Mouse (Mus musculus): Measurements from ENCODE around the gene Ddit4. TPM values are rescaled to one million over a fixed set of nuclear protein-coding genes. Genes with fewer than 3 reads are reported as not detected.
A peak's percentile ranks its signal among the peaks of the same experiment; 100 is the strongest.

Ddit4 gene
- polyA plus RNA-seq, 1 experiment from 2014 or later: 24.0 TPM

GRCm38 (mm10) chr10:59974191-59974664 is 22.6 kb upstream of the Ddit4 start:
- H3K9me3 ChIP-seq (replicated peaks; ENCODE audit: low read length): no peaks in the 10 kb centered on the region
- no peaks in the 10 kb centered on the region for H3K36me3 ChIP-seq (ENCODE audit: insufficient read depth, low read length)
- no peaks in the 10 kb centered on the region for H3K27me3 ChIP-seq (ENCODE audit: insufficient read depth, low read length)
- TF ChIP-seq CTCF (IDR thresholded peaks at IDR 0.05; ENCODE audit: low read depth): no peak
- DNase-seq (ENCODE audit: low spot score): peak; percentile 90
- peak; percentile 59 for ATAC-seq (replicated peaks; ENCODE audit: low FRiP score, low read depth)
- H3K27ac ChIP-seq: peak overlapping the region; percentile 84
- H3K4me1 ChIP-seq (replicated peaks; ENCODE audit: insufficient read depth, low read length): peaks cover 36% of the 10 kb centered on the region
- H3K9ac ChIP-seq (ENCODE audit: low read depth, low read length): no peak overlapping the region
- 8% methylated on average over 6 of the region's 6 CpGs for WGBS
- H3K4me3 ChIP-seq (replicated peaks; ENCODE audit: low read depth, low read length): no peak overlapping the region
- H3K4me2 ChIP-seq (ENCODE audit: low read length): no peak overlapping the region

GRCm38 (mm10) chr10:59973400-59973799 is 21.8 kb upstream of the Ddit4 start:
- H3K4me3 ChIP-seq (replicated peaks; ENCODE audit: low read depth, low read length): no peak overlapping the region
- TF ChIP-seq CTCF (IDR thresholded peaks at IDR 0.05; ENCODE audit: low read depth): no peak
- peak overlapping the region; percentile 84 for H3K27ac ChIP-seq
- H3K9me3 ChIP-seq (replicated peaks; ENCODE audit: low read length): no peaks in the 10 kb centered on the region
- peaks cover 29% of the 10 kb centered on the region; the same call in 1 of the 2 replicates for H3K4me1 ChIP-seq (replicated peaks; ENCODE audit: insufficient read depth, low read length)
- H3K27me3 ChIP-seq (ENCODE audit: insufficient read depth, low read length): no peaks in the 10 kb centered on the region
- WGBS: 84% methylated on average over 4 of the region's 4 CpGs
- no peaks in the 10 kb centered on the region for H3K36me3 ChIP-seq (ENCODE audit: insufficient read depth, low read length)
- DNase-seq (ENCODE audit: low spot score): no peak
- H3K4me2 ChIP-seq (ENCODE audit: low read length): no peak overlapping the region
- no peak for ATAC-seq (replicated peaks; ENCODE audit: low FRiP score, low read depth)
- no peak overlapping the region for H3K9ac ChIP-seq (ENCODE audit: low read depth, low read length)

GRCm38 (mm10) chr10:59972999-59973398 is 21.4 kb upstream of the Ddit4 start:
- H3K4me3 ChIP-seq (replicated peaks; ENCODE audit: low read depth, low read length): no peak overlapping the region
- H3K27ac ChIP-seq: peak overlapping the region; percentile 84
- H3K4me1 ChIP-seq (replicated peaks; ENCODE audit: insufficient read depth, low read length): peaks cover 26% of the 10 kb centered on the region; the same call in 1 of the 2 replicates
- DNase-seq (ENCODE audit: low spot score): no peak
- no peaks in the 10 kb centered on the region for H3K9me3 ChIP-seq (replicated peaks; ENCODE audit: low read length)
- whole genome bisulfite sequencing: 89% methylated on average over 6 of the region's 6 CpGs
- no peak overlapping the region for H3K9ac ChIP-seq (ENCODE audit: low read depth, low read length)
- H3K4me2 ChIP-seq (ENCODE audit: low read length): no peak overlapping the region
- ATAC-seq (replicated peaks; ENCODE audit: low FRiP score, low read depth): no peak
- H3K36me3 ChIP-seq (ENCODE audit: insufficient read depth, low read length): no peaks in the 10 kb centered on the region
- no peaks in the 10 kb centered on the region for H3K27me3 ChIP-seq (ENCODE audit: insufficient read depth, low read length)
- no peak for TF ChIP-seq CTCF (IDR thresholded peaks at IDR 0.05; ENCODE audit: low read depth)

- DNase-seq (ENCODE audit: low spot score) (peak; percentile 44), ATAC-seq (replicated peaks; ENCODE audit: low FRiP score, low read depth) (no peak)
- Histone ChIP-seq H3K36me3 (ENCODE audit: insufficient read depth, low read length) (no peaks in the 10 kb centered on the region), H3K27me3 (ENCODE audit: insufficient read depth, low read length) (no peaks in the 10 kb centered on the region), H3K9me3 (replicated peaks; ENCODE audit: low read length) (no peaks in the 10 kb centered on the region), H3K4me3 (replicated peaks; ENCODE audit: low read depth, low read length) (no peak overlapping the region), H3K4me1 (replicated peaks; ENCODE audit: insufficient read depth, low read length) (peaks cover 26% of the 10 kb centered on the region; the same call in 1 of the 2 replicates), H3K9ac (ENCODE audit: low read depth, low read length) (no peak overlapping the region), H3K4me2 (ENCODE audit: low read length) (no peak overlapping the region), H3K27ac (peak overlapping the region; percentile 84)
- no peak for TF ChIP-seq CTCF (IDR thresholded peaks at IDR 0.05; ENCODE audit: low read depth)
- 59% methylated on average over 2 of the region's 2 CpGs for WGBS
Observed at GRCm38 (mm10) chr10:59972534-59972933, 20.9 kb upstream of the Ddit4 start.

- no peaks in the 10 kb centered on the region for H3K36me3 ChIP-seq (ENCODE audit: insufficient read depth, low read length)
- DNase-seq (ENCODE audit: low spot score) (no peak), ATAC-seq (replicated peaks; ENCODE audit: low FRiP score, low read depth) (no peak)
- H3K4me2 ChIP-seq (ENCODE audit: low read length): no peak overlapping the region
- no peak for TF ChIP-seq CTCF (IDR thresholded peaks at IDR 0.05; ENCODE audit: low read depth)
- no peaks in the 10 kb centered on the region for H3K9me3 ChIP-seq (replicated peaks; ENCODE audit: low read length)
- 89% methylated on average over 8 of the region's 8 CpGs for WGBS
- H3K27me3 ChIP-seq (ENCODE audit: insufficient read depth, low read length): no peaks in the 10 kb centered on the region
- H3K9ac ChIP-seq (ENCODE audit: low read depth, low read length): no peak overlapping the region
- H3K27ac ChIP-seq: 0 out of 2 replicates have a peak overlapping the region, but pooled peaks have one; percentile 84
- peaks cover 26% of the 10 kb centered on the region; the same call in 1 of the 2 replicates for H3K4me1 ChIP-seq (replicated peaks; ENCODE audit: insufficient read depth, low read length)
- no peak overlapping the region for H3K4me3 ChIP-seq (replicated peaks; ENCODE audit: low read depth, low read length)
Observed at GRCm38 (mm10) chr10:59971813-59972212, 20.2 kb upstream of the Ddit4 start.

GRCm38 (mm10) chr10:59970450-59971062 is 18.9 kb upstream of the Ddit4 start:
- no peak for DNase-seq (ENCODE audit: low spot score)
- TF ChIP-seq CTCF (IDR thresholded peaks at IDR 0.05; ENCODE audit: low read depth): no peak
- H3K36me3 ChIP-seq (ENCODE audit: insufficient read depth, low read length): no peaks in the 10 kb centered on the region
- H3K4me3 ChIP-seq (replicated peaks; ENCODE audit: low read depth, low read length): no peak overlapping the region
- H3K4me2 ChIP-seq (ENCODE audit: low read length): peak overlapping the region; percentile 75
- H3K9ac ChIP-seq (ENCODE audit: low read depth, low read length): peak overlapping the region; percentile 70; the same call in 1 of the 2 replicates
- WGBS: 27% methylated on average over 6 of the region's 6 CpGs
- H3K9me3 ChIP-seq (replicated peaks; ENCODE audit: low read length): no peaks in the 10 kb centered on the region
- H3K4me1 ChIP-seq (replicated peaks; ENCODE audit: insufficient read depth, low read length): peaks cover 29% of the 10 kb centered on the region; the same call in 1 of the 2 replicates
- H3K27me3 ChIP-seq (ENCODE audit: insufficient read depth, low read length): no peaks in the 10 kb centered on the region
- no peak for ATAC-seq (replicated peaks; ENCODE audit: low FRiP score, low read depth)
- peak overlapping the region; percentile 92 for H3K27ac ChIP-seq
